Mouse (Mus musculus) embryonic facial prominence, embryonic 14.5 days (tissue): ENCODE data around the gene Zfp282. TPM values are rescaled to one million over a fixed set of nuclear protein-coding genes. Genes with fewer than 3 reads are reported as not detected.

Experiments
- polyA plus RNA-seq: library from polyadenylated mRNA; unstranded; fragments of >200 nt; fragmentation: Nextera tagmentation; extraction: Ambion mirVana; gene quantifications from 2 replicates; pipeline ENCODE4 v1.2.1, GENCODE M21; 2014

The Zfp282 gene
- polyA plus RNA-seq, 1 experiment from 2014 or later, result 13.6 TPM

Other genes with a start within 250 kb of the Zfp282 start
- gene Pdia4, start 63.8 kb upstream of the Zfp282 start, polyA plus RNA-seq, result 262 and 270 TPM in 2 replicates
- gene Zfp786, start 46.3 kb upstream of the Zfp282 start, polyA plus RNA-seq, result 1.9 and 2.4 TPM in 2 replicates
- gene Zfp398, start 41.5 kb upstream of the Zfp282 start, polyA plus RNA-seq, result 8.0 and 8.1 TPM in 2 replicates
- 12.5 and 13.6 TPM in 2 replicates for gene Zfp212, start 43.3 kb downstream of the Zfp282 start, polyA plus RNA-seq
- 9.4 and 11.4 TPM in 2 replicates for gene Zfp956, start 76.2 kb downstream of the Zfp282 start, polyA plus RNA-seq
- gene Zfp777, start 171.7 kb downstream of the Zfp282 start, polyA plus RNA-seq, result 7.5 and 9.1 TPM in 2 replicates
- 21.2 and 21.6 TPM in 2 replicates for gene Zfp746, start 209.4 kb downstream of the Zfp282 start, polyA plus RNA-seq